Mouse (Mus musculus): ENCODE results near the gene Ccdc85b. TPM values are rescaled to one million over a fixed set of nuclear protein-coding genes. Genes with fewer than 3 reads are reported as not detected.
"Not testable (repeated sequence)": the region's sequence is repeated elsewhere in the genome, so short reads cannot be mapped to it uniquely, and the experiment has no call there.

Gene Ccdc85b
- polyA plus RNA-seq, 1 experiment from 2014 or later, result 5.7 TPM

- WGBS, result under 1% methylated on average over 59 of the region's 59 CpGs
- peak overlapping the region; percentile 96 for H3K4me3 ChIP-seq (replicated peaks; ENCODE audit: low read length)
- peak; percentile 4; the same call in 1 of the 2 replicates for ATAC-seq (ENCODE audit: insufficient read depth, low FRiP score)
- H3K36me3 ChIP-seq (ENCODE audit: control insufficient read depth, insufficient read depth, low read length), result peaks cover 6% of the 10 kb centered on the region; the same call in 1 of the 2 replicates
- no peaks in the 10 kb centered on the region for H3K9me3 ChIP-seq (replicated peaks; ENCODE audit: control insufficient read depth, low read length)
- peak overlapping the region; percentile 97 for H3K9ac ChIP-seq (ENCODE audit: low read length)
- H3K4me2 ChIP-seq (ENCODE audit: low read depth, low read length), result peak overlapping the region; percentile 86
- peak overlapping the region; percentile 100 for H3K27ac ChIP-seq (ENCODE audit: low read length)
- no peaks in the 10 kb centered on the region for H3K27me3 ChIP-seq (ENCODE audit: control insufficient read depth, insufficient read depth, low read length)
- H3K4me1 ChIP-seq (ENCODE audit: control insufficient read depth, insufficient read depth, low read length), result peaks cover 28% of the 10 kb centered on the region
Measured at GRCm38 (mm10) chr19:5490898-5491708, 33.4 kb upstream of the Ccdc85b start.

- Histone ChIP-seq H3K9me3 (replicated peaks; ENCODE audit: control insufficient read depth, low read length) (no peaks in the 10 kb centered on the region), H3K36me3 (ENCODE audit: control insufficient read depth, insufficient read depth, low read length) (peaks cover 6% of the 10 kb centered on the region; the same call in 1 of the 2 replicates), H3K27me3 (ENCODE audit: control insufficient read depth, insufficient read depth, low read length) (no peaks in the 10 kb centered on the region), H3K9ac (ENCODE audit: low read length) (peak within 1 kb of the TSS; percentile 97), H3K27ac (ENCODE audit: low read length) (peak within 1 kb of the TSS; percentile 100), H3K4me2 (ENCODE audit: low read depth, low read length) (peak within 1 kb of the TSS; percentile 93), H3K4me3 (replicated peaks; ENCODE audit: low read length) (peak within 1 kb of the TSS; percentile 96), H3K4me1 (ENCODE audit: control insufficient read depth, insufficient read depth, low read length) (peaks cover 28% of the 10 kb centered on the region)
- ATAC-seq (ENCODE audit: insufficient read depth, low FRiP score), result peak; percentile 74
- WGBS, result under 1% methylated on average over 60 of the region's 62 CpGs
Measured at GRCm38 (mm10) chr19:5490313-5490897, 32.7 kb upstream of the Ccdc85b start, which contains the start of gene Cfl1. Cfl1 (plus strand) TSS chr19:5490455.

- not testable (repeated sequence) for H3K27me3 ChIP-seq (ENCODE audit: control insufficient read depth, insufficient read depth, low read length); H3K36me3 ChIP-seq (ENCODE audit: control insufficient read depth, insufficient read depth, low read length); H3K9me3 ChIP-seq (replicated peaks; ENCODE audit: control insufficient read depth, low read length); H3K9ac ChIP-seq (ENCODE audit: low read length); ATAC-seq (ENCODE audit: insufficient read depth, low FRiP score)
- H3K27ac ChIP-seq (ENCODE audit: low read length), result peak overlapping the region; percentile 100
- WGBS, result 43% methylated on average over 10 of the region's 10 CpGs
- H3K4me1 ChIP-seq (ENCODE audit: control insufficient read depth, insufficient read depth, low read length), result peaks cover 28% of the 10 kb centered on the region
- H3K4me3 ChIP-seq (replicated peaks; ENCODE audit: low read length), result peak overlapping the region; percentile 96; the same call in 1 of the 2 replicates
- peak overlapping the region; percentile 93 for H3K4me2 ChIP-seq (ENCODE audit: low read depth, low read length)
Measured at GRCm38 (mm10) chr19:5489721-5490120, 32.0 kb upstream of the Ccdc85b start.

- peak overlapping the region; percentile 100 for H3K27ac ChIP-seq (ENCODE audit: low read length)
- H3K9me3 ChIP-seq (replicated peaks; ENCODE audit: control insufficient read depth, low read length), result no peaks in the 10 kb centered on the region
- peak; percentile 84 for ATAC-seq (ENCODE audit: insufficient read depth, low FRiP score)
- peaks cover 15% of the 10 kb centered on the region; the same call in 1 of the 2 replicates for H3K36me3 ChIP-seq (ENCODE audit: control insufficient read depth, insufficient read depth, low read length)
- H3K9ac ChIP-seq (ENCODE audit: low read length), result peak overlapping the region; percentile 75
- H3K4me2 ChIP-seq (ENCODE audit: low read depth, low read length), result peak overlapping the region; percentile 93
- H3K27me3 ChIP-seq (ENCODE audit: control insufficient read depth, insufficient read depth, low read length), result no peaks in the 10 kb centered on the region
- H3K4me3 ChIP-seq (replicated peaks; ENCODE audit: low read length), result peak overlapping the region; percentile 63
- H3K4me1 ChIP-seq (ENCODE audit: control insufficient read depth, insufficient read depth, low read length), result peaks cover 28% of the 10 kb centered on the region
- under 1% methylated on average over 26 of the region's 26 CpGs for WGBS
Measured at GRCm38 (mm10) chr19:5488878-5489571, 31.3 kb upstream of the Ccdc85b start.

- H3K9ac ChIP-seq (ENCODE audit: low read length), result peak within 1 kb of the TSS; percentile 83
- H3K36me3 ChIP-seq (ENCODE audit: control insufficient read depth, insufficient read depth, low read length), result peaks cover 14% of the 10 kb centered on the region; the same call in 1 of the 2 replicates
- peak within 1 kb of the TSS; percentile 100 for H3K27ac ChIP-seq (ENCODE audit: low read length)
- no peaks in the 10 kb centered on the region for H3K9me3 ChIP-seq (replicated peaks; ENCODE audit: control insufficient read depth, low read length)
- no peaks in the 10 kb centered on the region for H3K27me3 ChIP-seq (ENCODE audit: control insufficient read depth, insufficient read depth, low read length)
- under 1% methylated on average over 39 of the region's 39 CpGs for WGBS
- peak within 1 kb of the TSS; percentile 93 for H3K4me2 ChIP-seq (ENCODE audit: low read depth, low read length)
- ATAC-seq (ENCODE audit: insufficient read depth, low FRiP score), result peak; percentile 77
- peaks cover 28% of the 10 kb centered on the region for H3K4me1 ChIP-seq (ENCODE audit: control insufficient read depth, insufficient read depth, low read length)
- peak within 1 kb of the TSS; percentile 63 for H3K4me3 ChIP-seq (replicated peaks; ENCODE audit: low read length)
Measured at GRCm38 (mm10) chr19:5487768-5488550, 30.3 kb upstream of the Ccdc85b start, which contains the start of gene Mus81. Mus81 (minus strand) TSS chr19:5488402.

- Histone ChIP-seq H3K27me3 (ENCODE audit: control insufficient read depth, insufficient read depth, low read length) (no peaks in the 10 kb centered on the region), H3K4me3 (replicated peaks; ENCODE audit: low read length) (no peak overlapping the region), H3K4me1 (ENCODE audit: control insufficient read depth, insufficient read depth, low read length) (peaks cover 19% of the 10 kb centered on the region), H3K9ac (ENCODE audit: low read length) (no peak overlapping the region), H3K9me3 (replicated peaks; ENCODE audit: control insufficient read depth, low read length) (no peaks in the 10 kb centered on the region), H3K27ac (ENCODE audit: low read length) (no peak overlapping the region), H3K4me2 (ENCODE audit: low read depth, low read length) (0 out of 2 replicates have a peak overlapping the region, but pooled peaks have one; percentile 93), H3K36me3 (ENCODE audit: control insufficient read depth, insufficient read depth, low read length) (0 out of 2 replicates have a peak, but pooled peaks cover 15% of the 10 kb centered on the region)
- no peak for ATAC-seq (ENCODE audit: insufficient read depth, low FRiP score)
- WGBS, result 76% methylated on average over 4 of the region's 4 CpGs
Measured at GRCm38 (mm10) chr19:5486771-5487170, 29.1 kb upstream of the Ccdc85b start.

GRCm38 (mm10) chr19:5486286-5486685 is 28.6 kb upstream of the Ccdc85b start:
- H3K27ac ChIP-seq (ENCODE audit: low read length), result no peak overlapping the region
- H3K36me3 ChIP-seq (ENCODE audit: control insufficient read depth, insufficient read depth, low read length), result 0 out of 2 replicates have a peak, but pooled peaks cover 15% of the 10 kb centered on the region
- ATAC-seq (ENCODE audit: insufficient read depth, low FRiP score), result no peak
- H3K9ac ChIP-seq (ENCODE audit: low read length), result no peak overlapping the region
- 68% methylated on average over 8 of the region's 8 CpGs for WGBS
- H3K4me3 ChIP-seq (replicated peaks; ENCODE audit: low read length), result no peak overlapping the region
- no peak overlapping the region for H3K4me2 ChIP-seq (ENCODE audit: low read depth, low read length)
- no peaks in the 10 kb centered on the region for H3K27me3 ChIP-seq (ENCODE audit: control insufficient read depth, insufficient read depth, low read length)
- no peaks in the 10 kb centered on the region for H3K9me3 ChIP-seq (replicated peaks; ENCODE audit: control insufficient read depth, low read length)
- H3K4me1 ChIP-seq (ENCODE audit: control insufficient read depth, insufficient read depth, low read length), result peaks cover 18% of the 10 kb centered on the region

GRCm38 (mm10) chr19:5485821-5486220 is 28.1 kb upstream of the Ccdc85b start:
- H3K4me3 ChIP-seq (replicated peaks; ENCODE audit: low read length), result no peak overlapping the region
- no peak overlapping the region for H3K4me2 ChIP-seq (ENCODE audit: low read depth, low read length)
- H3K27me3 ChIP-seq (ENCODE audit: control insufficient read depth, insufficient read depth, low read length), result no peaks in the 10 kb centered on the region
- no peak for ATAC-seq (ENCODE audit: insufficient read depth, low FRiP score)
- H3K36me3 ChIP-seq (ENCODE audit: control insufficient read depth, insufficient read depth, low read length), result 0 out of 2 replicates have a peak, but pooled peaks cover 15% of the 10 kb centered on the region
- WGBS, result 90% methylated on average over 7 of the region's 7 CpGs
- H3K9ac ChIP-seq (ENCODE audit: low read length), result no peak overlapping the region
- no peak overlapping the region for H3K27ac ChIP-seq (ENCODE audit: low read length)
- peaks cover 18% of the 10 kb centered on the region for H3K4me1 ChIP-seq (ENCODE audit: control insufficient read depth, insufficient read depth, low read length)
- H3K9me3 ChIP-seq (replicated peaks; ENCODE audit: control insufficient read depth, low read length), result no peaks in the 10 kb centered on the region

Data from stomach, embryonic 16.5 days (tissue).